Mouse (Mus musculus) spleen, postnatal 10 days (tissue): ENCODE measurements around the gene Capn2.

Source experiments
- DNase-seq, 2 experiments: peaks; one replicate each; pipeline ENCODE4 v3.0.0; 2021 to 2022; ENCODE audit warnings: low spot score in 2 of 2

Gene Capn2

GRCm38 (mm10) chr1:182501815-182502405, 15.5 kb downstream of the Capn2 start:
- DNase-seq = no peak

GRCm38 (mm10) chr1:182500843-182501242, 16.6 kb downstream of the Capn2 start:
- DNase-seq = no peak

- no peak for DNase-seq
These were observed 17.2 kb downstream of the Capn2 start for GRCm38 (mm10) chr1:182500224-182500623.

- DNase-seq = no peak
These were observed 17.8 kb downstream of the Capn2 start for GRCm38 (mm10) chr1:182499443-182500089.

GRCm38 (mm10) chr1:182497736-182498135, 19.7 kb downstream of the Capn2 start:
- DNase-seq = no peak

GRCm38 (mm10) chr1:182496685-182497084, 20.7 kb downstream of the Capn2 start:
- no peak for DNase-seq

GRCm38 (mm10) chr1:182494285-182495145, 22.9 kb downstream of the Capn2 start:
- DNase-seq = no peak

GRCm38 (mm10) chr1:182491839-182492238, 25.6 kb downstream of the Capn2 start:
- no peak for DNase-seq

- DNase-seq = no peak
These were observed 26.8 kb downstream of the Capn2 start for GRCm38 (mm10) chr1:182490568-182490967.

- DNase-seq = peak; percentile 67 to 91
These were observed 27.5 kb downstream of the Capn2 start for GRCm38 (mm10) chr1:182489803-182490452.

GRCm38 (mm10) chr1:182488503-182488902, 28.9 kb downstream of the Capn2 start:
- no peak for DNase-seq

- no peak for DNase-seq
These were observed 33.5 kb downstream of the Capn2 start for GRCm38 (mm10) chr1:182483910-182484274.

GRCm38 (mm10) chr1:182482991-182483909, 34.2 kb downstream of the Capn2 start:
- DNase-seq = no peak

- no peak for DNase-seq
These were observed 35.6 kb downstream of the Capn2 start for GRCm38 (mm10) chr1:182481646-182482295.

- no peak for DNase-seq
These were observed 36.3 kb downstream of the Capn2 start for GRCm38 (mm10) chr1:182481138-182481537.

GRCm38 (mm10) chr1:182478935-182479334, 38.5 kb downstream of the Capn2 start:
- DNase-seq = no peak

- no peak for DNase-seq
These were observed 42.2 kb downstream of the Capn2 start for GRCm38 (mm10) chr1:182475005-182475796.

GRCm38 (mm10) chr1:182465978-182466377, 51.4 kb downstream of the Capn2 start:
- no peak for DNase-seq

GRCm38 (mm10) chr1:182465309-182465708, 52.1 kb downstream of the Capn2 start:
- DNase-seq = no peak

GRCm38 (mm10) chr1:182461813-182462212, 55.6 kb downstream of the Capn2 start:
- DNase-seq = no peak
